Mouse (Mus musculus): ENCODE results near the gene Itpk1.

Itpk1 gene

GRCm38 (mm10) chr12:102625118-102625517 lies 79.6 kb downstream of the Itpk1 start:
- DNase-seq (ENCODE audit: low read depth, low spot score), result no peak

GRCm38 (mm10) chr12:102623827-102624226 lies 80.9 kb downstream of the Itpk1 start:
- no peak for DNase-seq (ENCODE audit: low read depth, low spot score)

GRCm38 (mm10) chr12:102622302-102622842 lies 82.4 kb downstream of the Itpk1 start:
- DNase-seq (ENCODE audit: low read depth, low spot score), result no peak

- no peak for DNase-seq (ENCODE audit: low read depth, low spot score)
Observed at GRCm38 (mm10) chr12:102621811-102622210, 82.9 kb downstream of the Itpk1 start.

- no peak for DNase-seq (ENCODE audit: low read depth, low spot score)
Observed at GRCm38 (mm10) chr12:102621205-102621604, 83.5 kb downstream of the Itpk1 start.

- no peak for DNase-seq (ENCODE audit: low read depth, low spot score)
Observed at GRCm38 (mm10) chr12:102619908-102620307, 84.8 kb downstream of the Itpk1 start.

- no peak for DNase-seq (ENCODE audit: low read depth, low spot score)
Observed at GRCm38 (mm10) chr12:102618085-102618484, 86.6 kb downstream of the Itpk1 start.

GRCm38 (mm10) chr12:102616843-102617519 lies 87.7 kb downstream of the Itpk1 start:
- no peak for DNase-seq (ENCODE audit: low read depth, low spot score)

GRCm38 (mm10) chr12:102616201-102616600 lies 88.5 kb downstream of the Itpk1 start:
- no peak for DNase-seq (ENCODE audit: low read depth, low spot score)

GRCm38 (mm10) chr12:102613411-102613810 lies 91.3 kb downstream of the Itpk1 start:
- no peak for DNase-seq (ENCODE audit: low read depth, low spot score)

GRCm38 (mm10) chr12:102612431-102612830 lies 92.3 kb downstream of the Itpk1 start:
- DNase-seq (ENCODE audit: low read depth, low spot score), result no peak

- no peak for DNase-seq (ENCODE audit: low read depth, low spot score)
Observed at GRCm38 (mm10) chr12:102610927-102611326, 93.8 kb downstream of the Itpk1 start.

- DNase-seq (ENCODE audit: low read depth, low spot score), result no peak
Observed at GRCm38 (mm10) chr12:102607808-102608517, 96.8 kb downstream of the Itpk1 start.

- DNase-seq (ENCODE audit: low read depth, low spot score), result no peak
Observed at GRCm38 (mm10) chr12:102607066-102607465, 97.7 kb downstream of the Itpk1 start.

- DNase-seq (ENCODE audit: low read depth, low spot score), result no peak
Observed at GRCm38 (mm10) chr12:102605607-102606006, 99.1 kb downstream of the Itpk1 start.

GRCm38 (mm10) chr12:102602255-102603041 lies 102.3 kb downstream of the Itpk1 start:
- DNase-seq (ENCODE audit: low read depth, low spot score), result no peak

GRCm38 (mm10) chr12:102601847-102602246 lies 102.9 kb downstream of the Itpk1 start:
- DNase-seq (ENCODE audit: low read depth, low spot score), result no peak

- peak; percentile 58 for DNase-seq (ENCODE audit: low read depth, low spot score)
Observed at GRCm38 (mm10) chr12:102600345-102600744, 104.4 kb downstream of the Itpk1 start.

- DNase-seq (ENCODE audit: low read depth, low spot score), result no peak
Observed at GRCm38 (mm10) chr12:102599801-102600200, 104.9 kb downstream of the Itpk1 start.

- DNase-seq (ENCODE audit: low read depth, low spot score), result no peak
Observed at GRCm38 (mm10) chr12:102598535-102598934, 106.2 kb downstream of the Itpk1 start.

GRCm38 (mm10) chr12:102597466-102597865 lies 107.3 kb downstream of the Itpk1 start:
- DNase-seq (ENCODE audit: low read depth, low spot score), result peak; percentile 34

- no peak for DNase-seq (ENCODE audit: low read depth, low spot score)
Observed at GRCm38 (mm10) chr12:102596410-102596809, 108.3 kb downstream of the Itpk1 start.

Measured in 3T3-L1 (cell line).